Mouse (Mus musculus): ENCODE data around the gene Lgals4.

GRCm38 (mm10) chr7:28796562-28796975, 37.1 kb upstream of the Lgals4 start:
- no peak for TF ChIP-seq EP300 (IDR thresholded peaks at IDR 0.05; ENCODE audit: low read depth)
- peak; percentile 100 for TF ChIP-seq CTCF (IDR thresholded peaks at IDR 0.05; ENCODE audit: low read depth)

Data from liver, embryonic 14.5 days (tissue).